Mouse (Mus musculus) forebrain, embryonic 13.5 days (tissue): ENCODE data around the gene Klf5. TPM values are rescaled to one million over a fixed set of nuclear protein-coding genes. Genes with fewer than 3 reads are reported as not detected.

Experiments
- ATAC-seq: fragments of 200-750 bp; cut with Nextera tagmentation; 2 replicates; pipeline ENCODE4 v1.8.0; 2017
- H3K27ac ChIP-seq: fragments of 300-500 bp; sonication (generic); 2 replicates; pipeline ENCODE4 v1.5.1; 2015; ENCODE audit warnings: inconsistent platforms, mild to moderate bottlenecking, moderate library complexity
- H3K27me3 ChIP-seq: fragments of 300-500 bp; sonication (generic); 2 replicates; pipeline ENCODE4 v1.6.1; 2015; ENCODE audit warnings: mild to moderate bottlenecking, inconsistent platforms
- H3K36me3 ChIP-seq: fragments of 300-500 bp; sonication (generic); 2 replicates; pipeline ENCODE4 v1.6.1; 2015; ENCODE audit warnings: mild to moderate bottlenecking, inconsistent platforms; ENCODE audit not compliant: poor library complexity, severe bottlenecking
- H3K4me1 ChIP-seq: fragments of 300-500 bp; sonication (generic); 2 replicates; pipeline ENCODE4 v1.6.1; 2015; ENCODE audit warnings: inconsistent platforms
- H3K4me2 ChIP-seq: fragments of 300-500 bp; sonication (generic); 2 replicates; pipeline ENCODE4 v1.6.1; 2015; ENCODE audit warnings: inconsistent platforms, mild to moderate bottlenecking, moderate library complexity
- H3K4me3 ChIP-seq: fragments of 300-500 bp; sonication (generic); 2 replicates; pipeline ENCODE4 v1.5.1; 2015; ENCODE audit warnings: mild to moderate bottlenecking, inconsistent platforms
- H3K9ac ChIP-seq: fragments of 300-500 bp; sonication (generic); 2 replicates; pipeline ENCODE4 v1.6.1; 2015; ENCODE audit warnings: mild to moderate bottlenecking, inconsistent platforms
- H3K9me3 ChIP-seq: fragments of 300-500 bp; sonication (generic); replicated peaks from 2 replicates; pipeline ENCODE4 v1.6.1; 2016; ENCODE audit warnings: inconsistent platforms
- WGBS: fragments of 180-500 bp; shearing (Covaris S2); methylation state at CpG from one replicate; pipeline ENCODE4 v1.1.7; 2015; 5-methylcytosine and 5-hydroxymethylcytosine counted together
- polyA plus RNA-seq: library from polyadenylated mRNA; unstranded; fragments of >200 nt; fragmentation: Nextera tagmentation; extraction: Ambion mirVana; gene quantifications from 2 replicates; pipeline ENCODE4 v1.2.1, GENCODE M21; 2015

Klf5 gene
- polyA plus RNA-seq, 1 experiment from 2014 or later, result 2.1 TPM

DNA sequence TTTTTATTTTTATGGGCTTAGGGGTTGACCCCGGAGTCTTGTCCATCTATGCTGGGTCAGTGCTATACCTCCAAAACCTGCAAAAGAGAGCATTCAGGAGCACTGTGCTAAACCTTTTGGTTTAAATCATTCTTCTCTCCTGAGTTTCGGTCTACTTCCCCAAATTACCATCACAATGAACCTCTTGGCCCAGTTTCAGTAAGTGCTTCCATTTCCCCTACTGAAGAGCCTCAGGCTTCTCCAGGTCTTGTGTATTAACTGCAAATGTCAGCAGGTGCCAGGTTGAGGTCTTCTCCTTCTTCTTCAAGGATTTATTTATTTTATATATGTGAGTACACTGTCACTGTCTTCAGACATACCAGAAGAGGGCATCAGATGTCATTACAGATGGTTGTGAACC is 55.6 kb downstream of the Klf5 start:
- no peak overlapping the region for H3K27ac ChIP-seq

DNA sequence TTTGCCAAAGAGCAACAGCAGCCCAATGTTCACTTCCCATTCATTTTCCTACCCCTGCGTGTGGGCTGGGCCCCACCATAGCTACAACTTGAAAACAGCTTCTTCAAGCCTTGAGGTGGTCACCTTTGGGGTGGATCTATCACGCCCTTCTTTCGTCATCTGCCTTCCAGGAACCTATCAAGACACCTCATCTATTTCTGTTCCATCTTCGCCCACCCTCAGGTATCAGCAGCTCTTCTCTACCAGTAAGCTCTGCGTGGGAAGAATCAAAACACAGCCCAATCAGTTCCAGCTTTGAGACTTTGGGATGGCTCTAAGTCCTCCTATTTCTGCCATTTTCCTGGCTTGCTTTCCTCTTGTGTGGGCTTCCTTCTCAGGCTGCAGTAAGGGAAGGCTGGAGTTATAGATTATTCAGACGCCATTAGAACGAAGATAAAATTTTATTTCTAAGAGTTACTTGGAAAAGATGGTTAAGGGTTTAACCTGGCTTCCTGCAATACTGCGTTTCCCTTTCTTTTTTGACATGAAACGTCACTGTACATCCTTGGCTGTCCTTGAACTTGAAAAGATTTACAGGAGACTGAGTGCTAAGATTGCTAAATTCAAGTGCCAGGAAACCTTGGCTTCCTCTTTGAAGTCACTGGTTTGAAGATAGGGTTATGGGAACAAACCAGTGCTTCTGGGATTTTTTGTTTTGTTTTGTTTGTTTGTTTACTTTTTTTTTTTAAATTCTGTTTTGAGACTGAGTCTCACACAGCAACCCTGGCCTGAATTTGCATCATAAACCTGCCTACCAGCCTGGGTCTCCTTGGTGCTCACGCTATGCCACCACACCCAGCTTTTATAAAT is 56.5 kb downstream of the Klf5 start:
- H3K4me2 ChIP-seq, result no peak overlapping the region
- H3K36me3 ChIP-seq, result no peaks in the 10 kb centered on the region
- H3K27ac ChIP-seq, result no peak overlapping the region
- H3K9ac ChIP-seq, result no peak overlapping the region
- no peaks in the 10 kb centered on the region for H3K9me3 ChIP-seq
- H3K4me1 ChIP-seq, result peaks cover 3% of the 10 kb centered on the region; the same call in 1 of the 2 replicates
- no peak overlapping the region for H3K4me3 ChIP-seq
- WGBS, result 92% methylated on average over 10 of the region's 10 CpGs
- ATAC-seq, result no peak
- H3K27me3 ChIP-seq, result no peaks in the 10 kb centered on the region

More for the DNA sequence above, 55.6 kb downstream of the Klf5 start:
- WGBS, result 59% methylated on average over 2 of the region's 2 CpGs
- ATAC-seq, result no peak
- Histone ChIP-seq H3K36me3 (no peaks in the 10 kb centered on the region), H3K4me2 (no peak overlapping the region), H3K9me3 (no peaks in the 10 kb centered on the region), H3K4me1 (peaks cover 3% of the 10 kb centered on the region; the same call in 1 of the 2 replicates), H3K27me3 (no peaks in the 10 kb centered on the region), H3K9ac (no peak overlapping the region), H3K4me3 (no peak overlapping the region)

GRCm38 (mm10) chr14:99355610-99355870 is 57.0 kb downstream of the Klf5 start:
- H3K4me2 ChIP-seq, result no peak overlapping the region
- no peaks in the 10 kb centered on the region for H3K9me3 ChIP-seq
- H3K9ac ChIP-seq, result no peak overlapping the region
- H3K4me3 ChIP-seq, result no peak overlapping the region
- no peaks in the 10 kb centered on the region for H3K36me3 ChIP-seq
- H3K27ac ChIP-seq, result no peak overlapping the region
- no peaks in the 10 kb centered on the region for H3K27me3 ChIP-seq
- ATAC-seq, result no peak
- peaks cover 3% of the 10 kb centered on the region; the same call in 1 of the 2 replicates for H3K4me1 ChIP-seq
- WGBS, result 91% methylated on average over 1 of the region's 1 CpGs

DNA sequence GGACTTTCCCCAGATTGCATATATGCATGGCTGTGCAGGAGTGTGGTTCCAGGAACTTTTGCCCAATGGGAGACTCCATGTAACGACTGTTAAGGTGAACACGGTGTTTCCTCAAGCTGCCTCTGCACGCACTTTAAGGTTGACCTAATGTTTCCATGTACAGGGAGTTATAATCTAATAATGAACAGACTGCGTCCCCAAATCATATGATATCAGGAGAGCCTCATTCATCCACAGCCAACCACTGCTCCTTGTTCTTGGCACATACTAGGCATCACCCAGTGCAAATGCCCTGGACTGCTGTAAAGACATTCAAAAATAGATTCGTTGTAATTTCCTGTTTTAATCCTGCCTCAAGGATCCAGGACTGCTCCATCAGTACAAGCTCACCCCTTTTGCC is 64.5 kb downstream of the Klf5 start:
- no peak for ATAC-seq
- peaks cover 10% of the 10 kb centered on the region; the same call in 1 of the 2 replicates for H3K4me1 ChIP-seq
- H3K4me3 ChIP-seq, result no peak overlapping the region
- no peak overlapping the region for H3K4me2 ChIP-seq
- H3K27me3 ChIP-seq, result 0 out of 2 replicates have a peak, but pooled peaks cover 1% of the 10 kb centered on the region
- no peak overlapping the region for H3K9ac ChIP-seq
- no peaks in the 10 kb centered on the region for H3K36me3 ChIP-seq
- H3K9me3 ChIP-seq, result no peaks in the 10 kb centered on the region
- WGBS, result 93% methylated on average over 5 of the region's 5 CpGs
- H3K27ac ChIP-seq, result no peak overlapping the region

DNA sequence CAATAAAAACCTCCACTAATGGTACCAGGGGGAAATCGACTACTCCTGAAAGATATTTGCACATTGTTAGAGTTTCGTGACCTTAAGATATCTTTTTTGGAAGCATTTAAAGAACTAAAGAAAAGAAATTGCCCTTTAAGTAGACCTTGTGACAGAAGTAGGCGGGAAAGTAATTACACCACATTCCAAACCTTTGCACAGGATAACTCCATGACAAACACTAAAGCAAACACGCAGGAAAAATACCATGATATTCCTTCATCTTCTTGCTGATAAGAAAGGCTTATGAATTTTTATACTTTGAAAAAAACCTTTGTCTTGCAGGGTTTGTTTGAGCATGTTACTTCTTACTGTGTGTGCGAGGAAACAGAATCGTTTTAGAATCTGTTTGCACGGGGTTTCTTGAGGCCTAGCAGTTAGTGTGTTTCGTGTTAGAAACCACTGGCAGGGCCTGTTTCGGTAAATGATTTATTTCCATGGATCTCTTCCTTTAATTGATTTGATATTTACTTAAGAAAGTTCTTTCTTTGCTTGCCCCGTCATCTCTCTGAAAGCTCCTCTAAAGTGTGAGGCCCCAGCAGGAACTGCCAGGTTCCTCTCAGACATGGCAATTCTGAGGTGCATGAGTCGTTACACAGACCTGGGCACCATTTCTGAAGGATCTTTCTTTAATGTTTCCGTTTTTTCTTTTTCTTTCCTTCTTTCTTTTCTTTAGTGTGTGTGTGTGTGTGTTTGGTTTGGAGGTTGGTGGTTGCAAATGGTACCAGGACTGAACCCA is 65.7 kb downstream of the Klf5 start:
- H3K27me3 ChIP-seq, result 0 out of 2 replicates have a peak, but pooled peaks cover 2% of the 10 kb centered on the region
- WGBS, result 84% methylated on average over 12 of the region's 12 CpGs
- H3K4me2 ChIP-seq, result no peak overlapping the region

More for the DNA sequence above, 65.7 kb downstream of the Klf5 start:
- no peak for ATAC-seq
- Histone ChIP-seq H3K4me3 (no peak overlapping the region), H3K27ac (no peak overlapping the region), H3K9me3 (no peaks in the 10 kb centered on the region), H3K9ac (no peak overlapping the region), H3K4me1 (peaks cover 10% of the 10 kb centered on the region; the same call in 1 of the 2 replicates), H3K36me3 (no peaks in the 10 kb centered on the region)

Other genes starting within 250 kb of the Klf5 start
- gene Pibf1, start 199.3 kb upstream of the Klf5 start, polyA plus RNA-seq, result 21.2 and 21.6 TPM in 2 replicates
- 24.8 and 29.8 TPM in 2 replicates for gene Dis3, start 198.9 kb upstream of the Klf5 start, polyA plus RNA-seq